Mouse (Mus musculus): ENCODE measurements around the gene Tnfsf13.

Tnfsf13 gene

GRCm38 (mm10) chr11:69655264-69656064 lies 30.1 kb downstream of the Tnfsf13 start, which contains the start of gene Sox15:
TSS of gene Sox15 (plus strand) at chr11:69655314.
- DNase-seq (ENCODE audit: inconsistent age in 2 of 2, low spot score in 1 of 2): peak; percentile 72 to 87

GRCm38 (mm10) chr11:69654760-69655159 lies 30.8 kb downstream of the Tnfsf13 start:
- DNase-seq (ENCODE audit: inconsistent age in 2 of 2, low spot score in 1 of 2): peak in 1 of 2 experiments; percentile 63

DNA sequence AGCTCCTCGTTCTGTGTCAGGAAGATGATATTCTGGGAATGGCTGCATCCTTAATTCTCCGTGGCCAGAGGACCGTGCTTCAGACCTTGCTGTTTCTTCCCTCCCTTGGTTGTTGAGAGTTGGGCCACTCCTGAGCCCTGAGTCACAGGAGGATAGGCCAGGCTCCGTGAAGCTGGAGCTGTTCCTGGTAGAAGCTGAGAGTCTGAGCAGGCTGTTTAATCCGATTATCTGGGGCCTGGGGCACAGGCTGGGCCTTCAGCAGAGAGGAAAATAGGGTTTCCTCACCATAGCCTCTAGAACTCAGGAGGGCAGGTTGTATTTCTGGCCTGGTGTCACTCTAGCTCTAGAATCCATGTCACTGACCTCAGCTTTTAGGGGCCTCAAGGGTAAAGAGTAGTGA lies 32.2 kb downstream of the Tnfsf13 start:
- peak in 1 of 2 experiments; percentile 68 for DNase-seq (ENCODE audit: inconsistent age in 2 of 2, low spot score in 1 of 2)

GRCm38 (mm10) chr11:69645860-69646259 lies 39.7 kb downstream of the Tnfsf13 start:
- peak in 1 of 2 experiments; percentile 41 for DNase-seq (ENCODE audit: inconsistent age in 2 of 2, low spot score in 1 of 2)

DNA sequence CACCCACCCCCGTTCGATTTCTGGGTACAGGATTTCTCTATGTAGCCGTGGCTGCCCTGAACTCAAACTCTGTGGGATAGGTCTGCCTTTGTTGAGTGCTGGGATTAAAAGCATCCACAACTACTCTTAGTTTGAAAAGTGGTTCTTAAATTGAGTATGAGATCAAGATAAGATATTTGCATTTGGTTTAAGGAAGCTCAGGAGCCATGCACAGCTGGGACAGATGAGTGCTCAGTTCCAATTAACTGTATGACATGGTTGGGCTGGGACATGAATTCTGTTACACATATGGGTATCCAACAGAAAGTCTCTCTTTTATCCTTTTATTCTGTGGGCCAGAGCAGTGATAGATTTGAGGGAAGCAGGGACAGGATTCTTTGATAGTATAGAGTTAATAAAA lies 50.1 kb downstream of the Tnfsf13 start:
- DNase-seq (ENCODE audit: inconsistent age in 2 of 2, low spot score in 1 of 2): no peak

DNA sequence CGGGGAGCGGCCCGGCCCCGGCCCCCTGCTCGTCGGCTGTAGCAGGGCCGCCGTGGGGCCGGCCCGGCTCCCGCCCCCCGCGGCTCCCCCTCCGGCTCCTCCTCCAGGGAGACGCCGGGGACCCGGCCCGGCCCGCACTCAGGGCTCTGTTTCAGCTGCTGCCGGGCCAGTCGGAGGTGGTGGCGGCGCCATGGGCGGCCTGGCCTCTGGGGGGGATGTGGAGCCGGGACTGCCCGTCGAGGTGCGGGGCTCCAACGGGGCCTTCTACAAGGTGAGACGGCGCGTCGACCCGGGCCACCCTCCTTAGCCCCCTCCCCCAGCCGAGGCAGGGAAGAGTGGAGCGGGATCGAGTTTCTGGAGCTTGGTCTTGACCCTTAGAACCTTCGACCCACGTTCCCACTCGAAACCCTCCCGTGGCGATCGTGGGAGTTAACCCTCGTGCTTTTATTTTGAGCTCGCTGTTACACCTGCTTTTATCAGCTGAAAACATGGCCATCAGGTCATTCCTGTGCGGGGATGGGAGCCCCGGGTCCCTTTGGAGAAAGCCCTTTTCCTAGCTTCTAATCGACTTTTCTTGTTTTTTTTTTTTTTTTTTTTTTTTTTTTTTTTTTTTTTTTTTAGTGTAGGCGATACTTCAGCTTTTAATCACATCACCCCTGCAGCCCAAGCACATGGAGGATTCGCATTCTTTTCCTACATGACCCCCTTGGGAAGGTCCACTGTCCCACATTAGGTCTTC lies 52.3 kb downstream of the Tnfsf13 start:
- DNase-seq (ENCODE audit: inconsistent age in 2 of 2, low spot score in 1 of 2): peak in 1 of 2 experiments; percentile 48

Data from adrenal gland, adult (tissue).